Mouse (Mus musculus): ENCODE results near the gene Ttc37.

The Ttc37 gene

GRCm38 (mm10) chr13:76098493-76099303 lies at the start of gene Ttc37, which contains the start of gene Arsk:
Ttc37 (plus strand) TSS chr13:76098734.
Arsk (minus strand) TSS chr13:76098660.
- DNase-seq, result peak; percentile 94

GRCm38 (mm10) chr13:76055391-76056232 lies 42.9 kb upstream of the Ttc37 start:
- peak; percentile 14 for DNase-seq

DNA sequence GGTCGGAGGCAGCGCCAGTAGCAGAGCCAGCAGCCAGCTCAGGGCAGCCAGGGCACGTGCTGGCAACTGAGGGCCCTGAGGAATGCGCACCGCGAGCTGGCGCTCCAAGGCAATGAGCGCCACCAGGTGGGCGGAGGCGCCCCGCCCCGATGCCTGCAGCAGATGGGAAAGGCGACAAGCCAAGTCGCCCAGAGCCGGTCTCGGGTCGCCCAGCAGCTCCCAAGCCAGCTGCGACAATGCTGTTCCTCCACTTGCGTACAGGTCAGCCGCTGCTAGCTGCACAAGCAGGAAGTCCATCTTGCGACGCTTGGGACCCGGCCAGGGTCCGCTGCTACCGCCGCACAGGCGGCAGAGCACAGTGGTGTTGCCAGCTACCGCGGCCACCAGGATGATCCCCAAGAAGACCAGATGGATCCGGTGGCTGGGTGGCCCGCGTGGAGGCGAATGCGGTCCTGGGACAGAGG lies 42.2 kb upstream of the Ttc37 start:
- peak; percentile 56 for DNase-seq

DNA sequence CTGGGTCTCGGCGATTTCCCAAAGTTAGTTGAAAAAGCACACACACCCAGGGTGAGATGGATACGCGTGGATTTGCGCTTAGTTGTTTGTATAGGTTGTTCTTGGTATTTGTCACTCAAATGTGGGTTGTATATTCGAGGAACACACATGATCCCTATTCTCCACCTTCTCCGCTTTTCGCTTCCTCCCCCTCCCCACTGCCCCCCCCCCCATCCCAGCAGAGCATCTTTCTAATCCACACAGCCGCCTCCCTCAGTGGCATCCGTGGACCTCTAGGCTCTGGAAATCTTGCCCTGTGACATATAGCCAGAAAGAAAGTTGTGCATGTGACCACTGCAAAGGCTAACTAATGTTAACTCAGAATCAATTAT lies 41.7 kb upstream of the Ttc37 start, which contains the start of gene Gpr150:
Gene Gpr150 (minus strand): TSS at position 101 of the 371 bp plus-strand sequence.
- DNase-seq, result no peak

- no peak for DNase-seq
Measured at GRCm38 (mm10) chr13:76057267-76058069, 41.1 kb upstream of the Ttc37 start.

DNA sequence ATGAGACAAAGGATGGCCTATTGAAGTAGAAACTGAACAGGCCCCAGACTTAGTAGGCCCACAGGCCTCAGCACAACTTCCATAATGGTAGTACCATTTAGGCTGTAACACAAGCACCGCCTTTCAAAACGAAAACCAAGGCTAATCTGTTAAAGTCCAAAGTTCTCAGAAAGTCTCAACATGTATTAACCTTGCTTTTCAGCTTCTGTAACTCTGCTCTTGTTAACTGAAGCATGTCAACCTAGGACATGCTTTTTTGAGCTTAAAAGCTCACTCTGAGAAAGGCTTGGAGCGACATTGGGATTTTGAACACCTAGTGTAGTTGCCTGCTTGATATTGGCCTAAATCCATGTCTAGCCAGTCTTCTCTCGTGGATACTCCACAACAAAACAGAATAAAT lies 38.9 kb upstream of the Ttc37 start:
- DNase-seq, result no peak

- no peak for DNase-seq
Measured at GRCm38 (mm10) chr13:76062126-76062525, 36.4 kb upstream of the Ttc37 start.

GRCm38 (mm10) chr13:76062569-76062968 lies 36.0 kb upstream of the Ttc37 start:
- no peak for DNase-seq

- DNase-seq, result no peak
Measured at GRCm38 (mm10) chr13:76063548-76063947, 35.0 kb upstream of the Ttc37 start.

GRCm38 (mm10) chr13:76064363-76064945 lies 34.1 kb upstream of the Ttc37 start:
- no peak for DNase-seq

- no peak for DNase-seq
Measured at GRCm38 (mm10) chr13:76074323-76074722, 24.2 kb upstream of the Ttc37 start.

GRCm38 (mm10) chr13:76098116-76098492 lies 430 bp upstream of the Ttc37 start:
- DNase-seq, result peak; percentile 46

- DNase-seq, result no peak
Measured at GRCm38 (mm10) chr13:76101989-76102388, 3.5 kb downstream of the Ttc37 start.

GRCm38 (mm10) chr13:76109069-76109824 lies 10.7 kb downstream of the Ttc37 start:
- DNase-seq, result no peak

GRCm38 (mm10) chr13:76128799-76129198 lies 30.3 kb downstream of the Ttc37 start:
- DNase-seq, result no peak

- no peak for DNase-seq
Measured at GRCm38 (mm10) chr13:76132415-76132814, 33.9 kb downstream of the Ttc37 start.

DNA sequence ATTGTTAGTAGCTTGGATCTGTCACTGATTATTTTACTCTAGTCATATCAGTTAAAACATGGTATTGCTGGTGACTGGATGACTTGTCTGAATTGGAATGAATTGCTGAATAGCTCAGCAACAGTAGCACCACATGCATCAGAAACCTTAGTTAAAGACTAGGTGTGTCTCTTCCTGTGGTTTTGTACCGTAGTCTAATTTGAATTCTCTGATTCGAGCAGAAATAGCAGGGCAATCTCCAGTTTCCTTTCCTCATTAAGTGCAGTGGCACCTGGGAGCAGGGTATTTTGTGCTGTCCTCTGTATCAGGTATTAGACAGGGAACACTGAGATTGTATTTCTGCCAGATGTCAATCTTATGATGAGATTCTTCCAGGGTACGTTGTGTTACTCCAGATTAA lies 40.3 kb downstream of the Ttc37 start:
- no peak for DNase-seq

DNA sequence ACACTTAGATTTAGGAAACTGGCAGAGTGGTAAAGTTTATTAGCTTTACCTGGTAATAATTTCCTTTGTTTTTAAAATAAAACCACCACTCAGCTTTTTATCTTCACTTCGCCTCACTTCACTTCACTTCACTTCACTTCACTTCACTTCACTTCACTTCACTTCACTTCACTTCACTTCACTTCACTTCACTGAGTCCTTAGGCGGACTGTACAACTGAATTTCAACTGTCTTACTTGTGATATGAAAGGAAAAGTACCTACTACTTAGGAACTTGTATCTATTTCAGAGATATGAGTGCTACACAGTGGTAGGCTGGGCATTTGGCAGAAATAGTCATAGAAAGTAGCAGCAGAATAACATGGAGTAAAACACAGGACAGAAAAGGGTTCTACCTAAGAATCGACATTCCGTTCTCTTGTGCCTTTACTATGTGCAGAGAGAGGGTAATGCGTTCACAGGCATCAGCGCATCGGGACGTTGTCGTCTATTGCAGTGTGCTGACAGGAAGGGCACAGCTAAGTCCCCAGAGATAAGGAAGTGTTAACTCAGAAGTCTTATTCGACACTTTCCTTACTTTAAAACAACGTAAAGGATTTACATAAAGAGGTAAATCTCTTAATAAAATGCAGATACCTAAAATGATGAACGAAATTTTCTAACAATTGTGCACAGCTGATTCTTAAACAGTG lies 42.7 kb downstream of the Ttc37 start:
- DNase-seq, result no peak

DNA sequence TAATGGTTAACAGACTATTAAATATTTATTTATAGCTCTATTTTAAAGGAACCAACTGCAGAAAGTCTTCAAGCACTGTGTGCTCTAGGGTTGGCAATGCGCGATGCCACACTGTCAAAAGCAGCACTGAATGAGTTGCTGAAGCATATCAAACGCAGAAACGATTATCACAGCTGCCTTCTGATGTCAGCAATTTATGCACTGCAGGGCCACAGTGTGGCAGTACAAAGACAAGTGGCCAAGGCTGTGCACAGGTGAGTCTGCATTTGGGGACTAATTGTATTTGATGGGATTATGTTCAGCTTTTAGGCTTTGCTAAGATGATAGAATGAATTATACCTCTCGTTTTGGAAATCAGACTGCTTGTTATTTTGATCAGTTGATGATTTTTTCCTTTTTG lies 51.9 kb downstream of the Ttc37 start:
- DNase-seq, result no peak

DNA sequence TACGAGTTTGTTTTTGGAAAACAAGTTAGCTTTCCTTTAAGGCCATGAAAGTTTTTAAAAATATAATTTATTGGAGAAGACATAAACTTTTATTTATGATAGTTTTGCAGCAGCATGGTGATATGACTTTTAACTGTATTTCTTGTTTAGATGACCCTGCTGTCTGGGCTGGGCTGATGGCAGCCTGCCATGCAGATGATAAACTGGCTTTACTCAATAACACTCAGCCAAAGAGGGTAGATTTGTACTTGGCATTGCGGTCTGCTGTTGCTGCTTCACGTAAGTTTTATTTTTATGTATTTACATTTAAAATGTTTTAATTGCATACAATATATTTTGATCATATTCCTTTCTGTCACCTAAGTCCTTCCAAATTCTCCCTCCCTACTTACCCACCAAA lies 58.6 kb downstream of the Ttc37 start:
- no peak for DNase-seq

GRCm38 (mm10) chr13:76157508-76157907 lies 59.0 kb downstream of the Ttc37 start:
- DNase-seq, result no peak

All from lung, postnatal 14 days (tissue).